Mouse (Mus musculus) lung, postnatal 0 days (tissue): Measurements from ENCODE around the gene Zfp69.
A peak's percentile ranks its signal among the peaks of the same experiment; 100 is the strongest.

Experiments
- CTCF ChIP-seq: IDR thresholded peaks from 2 replicates; pipeline ENCODE4 v1.5.1; 2016; ENCODE audit warnings: antibody characterized with exemption, mild to moderate bottlenecking
- EP300 ChIP-seq: IDR thresholded peaks from 2 replicates; pipeline ENCODE4 v1.6.1; 2016; ENCODE audit warnings: antibody characterized with exemption, mild to moderate bottlenecking, control low read depth

DNA sequence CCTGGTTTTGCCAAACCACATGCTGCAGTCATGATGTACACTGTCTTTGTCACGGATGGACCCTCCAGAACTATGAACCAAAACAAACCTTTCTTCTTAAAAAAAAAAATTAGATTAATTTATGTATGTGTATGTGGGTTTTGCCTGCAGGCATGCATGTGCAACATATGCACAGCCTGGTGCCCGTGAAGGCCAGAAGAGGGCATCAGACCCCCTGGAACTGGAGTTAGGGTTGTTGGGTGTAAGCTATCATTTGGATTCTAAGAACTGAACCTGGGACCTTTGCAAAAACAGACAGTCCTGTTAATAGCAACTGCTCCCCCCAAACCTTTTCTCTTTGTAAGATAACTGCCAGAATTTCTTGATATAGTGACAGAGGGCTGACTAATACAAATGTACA, 49.5 kb upstream of the Zfp69 start:
- TF ChIP-seq CTCF = peak; percentile 11; the same call in 1 of the 2 replicates
- no peak for TF ChIP-seq EP300
